Mouse (Mus musculus) layer of hippocampus, adult 2 months (tissue): Measurements from ENCODE around the gene Arl4a. TPM values are rescaled to one million over a fixed set of nuclear protein-coding genes. Genes with fewer than 3 reads are reported as not detected.

Experiments
- DNase-seq, 2 experiments: peaks; one replicate each; pipeline ENCODE4 v3.0.0; 2022; ENCODE audit warnings: low spot score in 2 of 2
- H3K27ac ChIP-seq: fragments of 200-600 bp; 2 replicates; pipeline ENCODE4 v1.8.1; 2022
- H3K4me3 ChIP-seq: fragments of 200-600 bp; 2 replicates; pipeline ENCODE4 v1.8.1; 2022; ENCODE audit warnings: mild to moderate bottlenecking
- CTCF ChIP-seq: fragments of 200-600 bp; conservative IDR thresholded peaks from 2 replicates; pipeline ENCODE4 v1.8.1; 2022; ENCODE audit warnings: antibody characterized with exemption, mild to moderate bottlenecking, moderate library complexity
- total RNA-seq, 2 experiments: library from RNA; stranded (reverse); gene quantifications; 2 replicates each; pipeline ENCODE4 v1.2.3; 2021

Gene Arl4a
- total RNA-seq, 2 experiments from 2014 or later = 29.9 to 30.5 TPM

DNA sequence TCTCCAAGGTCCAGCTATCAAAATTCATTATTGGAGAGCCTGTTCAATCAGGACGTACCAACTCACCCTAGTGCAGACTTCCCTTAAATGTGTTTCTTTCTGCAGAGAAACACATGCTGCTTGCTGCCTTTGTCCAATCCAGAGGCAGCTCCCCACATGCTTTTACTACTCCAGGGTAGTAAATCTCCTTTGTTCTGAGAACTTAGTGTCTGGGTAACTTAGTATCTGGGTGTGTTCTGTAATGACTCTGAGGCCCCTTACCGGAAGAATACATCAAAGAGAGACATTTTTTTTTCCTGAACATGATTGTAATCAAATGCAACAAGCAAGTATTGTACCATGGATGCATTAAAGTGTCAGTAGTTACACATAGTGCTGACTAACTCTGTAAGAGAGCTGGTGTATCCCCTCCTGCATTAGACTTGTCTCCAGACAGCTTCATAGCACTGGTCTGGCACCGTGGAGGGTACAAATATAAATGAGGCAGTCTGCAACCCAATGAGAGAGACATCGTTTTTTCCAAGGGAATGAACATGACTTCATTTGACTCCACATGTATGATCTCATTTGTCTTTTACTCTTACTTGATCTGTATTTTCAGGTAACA is 62.7 kb downstream of the Arl4a start:
- DNase-seq = no peak
- Histone ChIP-seq H3K27ac (no peak overlapping the region), H3K4me3 (no peak overlapping the region)
- TF ChIP-seq CTCF = no peak

DNA sequence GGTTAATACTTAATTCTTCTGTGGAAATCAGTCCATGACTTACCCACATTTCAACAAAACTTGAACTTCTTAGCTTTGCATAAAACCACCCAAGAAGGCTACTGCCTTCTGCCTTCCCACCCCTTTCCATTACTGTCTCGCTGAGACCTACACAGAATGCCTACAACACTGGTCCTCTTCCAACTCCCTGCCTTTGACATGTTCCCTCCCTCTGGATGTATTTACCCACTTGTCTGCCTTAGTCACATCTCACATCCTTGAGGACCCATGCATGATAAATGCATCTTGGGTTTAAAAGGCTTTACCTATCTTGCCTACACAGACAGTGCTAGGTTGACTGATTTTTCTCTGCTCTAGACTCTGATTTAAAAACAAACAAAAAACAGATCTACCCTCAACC is 63.6 kb downstream of the Arl4a start:
- H3K27ac ChIP-seq = no peak overlapping the region
- no peak overlapping the region for H3K4me3 ChIP-seq
- DNase-seq = no peak
- no peak for TF ChIP-seq CTCF

DNA sequence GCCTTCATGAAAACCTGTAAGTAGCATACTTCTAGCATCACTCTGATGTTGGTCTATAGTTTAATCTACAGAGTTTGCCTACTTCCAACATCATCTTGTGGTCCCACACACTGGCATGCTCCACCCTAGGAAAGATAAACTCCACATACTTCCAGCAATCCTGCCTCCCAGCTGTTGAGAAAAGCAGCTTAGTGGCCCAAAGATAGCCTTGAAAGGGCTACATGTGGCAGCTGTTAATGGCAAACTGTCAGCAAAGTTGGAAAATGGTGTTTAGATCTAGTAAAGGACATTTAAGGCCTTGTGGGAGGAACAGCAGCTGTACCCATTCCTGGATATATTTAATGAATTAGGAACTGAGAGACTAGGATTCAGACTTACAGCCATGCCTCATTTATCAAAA is 68.3 kb downstream of the Arl4a start:
- no peak for DNase-seq
- no peak for TF ChIP-seq CTCF
- no peak overlapping the region for H3K4me3 ChIP-seq
- H3K27ac ChIP-seq = no peak overlapping the region

DNA sequence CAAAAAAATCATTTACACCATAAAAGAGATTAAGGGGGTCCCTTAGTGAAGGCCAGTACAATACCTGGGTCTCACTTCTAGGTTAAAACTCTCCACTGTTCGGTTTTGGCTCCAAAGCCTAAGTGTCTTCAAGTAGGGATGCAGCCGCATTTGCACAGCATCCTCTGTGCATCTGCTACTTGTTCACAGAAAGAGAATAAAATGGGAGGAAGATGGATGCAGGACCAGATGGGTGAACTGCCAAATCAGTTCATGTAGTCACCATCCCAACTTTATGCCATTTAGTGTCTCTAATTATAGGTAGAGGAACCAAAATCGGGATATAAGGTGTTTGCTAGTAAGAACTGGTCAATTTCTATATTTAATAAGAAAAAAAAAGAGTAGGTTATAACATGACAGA is 69.7 kb downstream of the Arl4a start:
- no peak overlapping the region for H3K4me3 ChIP-seq
- H3K27ac ChIP-seq = no peak overlapping the region
- DNase-seq = no peak
- no peak for TF ChIP-seq CTCF

DNA sequence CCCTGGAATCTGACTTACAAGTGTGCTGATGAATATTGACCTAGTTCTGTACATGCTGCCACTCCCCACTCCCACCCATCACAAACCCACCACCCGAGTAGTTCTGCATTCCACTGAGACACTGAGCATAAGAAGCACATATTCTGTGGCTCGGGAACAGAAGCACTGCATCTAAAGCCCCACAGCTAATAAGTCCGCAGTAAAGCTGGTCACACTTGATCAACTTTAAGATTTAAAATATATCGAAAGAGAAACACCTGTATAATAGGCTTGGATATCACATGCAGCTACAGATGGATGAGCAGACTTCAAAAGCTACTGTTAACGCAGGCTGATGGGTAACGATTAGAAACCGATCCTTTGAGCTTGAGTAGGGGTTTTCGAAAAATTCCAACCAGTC is 78.7 kb downstream of the Arl4a start:
- Histone ChIP-seq H3K27ac (no peak overlapping the region), H3K4me3 (no peak overlapping the region)
- no peak for TF ChIP-seq CTCF
- DNase-seq = no peak

DNA sequence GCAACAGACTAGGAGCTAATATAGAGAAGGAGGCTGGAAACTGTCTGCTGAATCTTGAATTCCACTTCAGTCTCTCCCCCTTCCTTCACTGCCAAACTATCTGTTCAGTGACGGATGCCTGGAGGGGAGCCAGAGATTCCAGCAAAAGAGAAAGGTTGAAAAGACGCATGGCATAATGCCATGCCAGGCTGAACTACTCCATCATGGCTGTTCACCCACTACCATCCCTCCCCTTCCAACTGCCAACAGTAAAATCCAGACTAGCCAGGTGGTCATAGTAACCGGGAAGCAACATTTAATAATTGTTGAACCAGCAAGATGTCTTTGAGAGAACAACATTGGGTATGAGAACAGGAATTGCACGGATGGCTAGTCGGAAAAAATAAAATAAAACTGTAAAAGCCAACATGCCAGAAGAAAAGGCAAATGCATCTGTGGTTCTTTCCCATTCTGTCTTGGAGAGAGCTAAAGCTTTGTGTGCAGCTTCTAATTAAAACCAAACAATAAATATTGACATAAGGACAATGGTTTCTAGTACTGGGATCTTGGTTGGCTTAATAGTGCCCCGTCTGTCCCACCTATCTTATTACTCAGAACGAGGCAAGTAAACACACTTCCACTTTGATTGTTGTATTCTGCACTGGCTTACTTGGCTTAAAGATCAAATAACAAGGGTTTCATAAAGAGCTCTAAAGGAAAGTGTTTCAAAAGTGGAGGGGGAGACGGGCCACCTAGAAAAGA is 79.7 kb downstream of the Arl4a start:
- Histone ChIP-seq H3K27ac (no peak overlapping the region), H3K4me3 (no peak overlapping the region)
- no peak for TF ChIP-seq CTCF
- DNase-seq = peak; percentile 38 to 42

DNA sequence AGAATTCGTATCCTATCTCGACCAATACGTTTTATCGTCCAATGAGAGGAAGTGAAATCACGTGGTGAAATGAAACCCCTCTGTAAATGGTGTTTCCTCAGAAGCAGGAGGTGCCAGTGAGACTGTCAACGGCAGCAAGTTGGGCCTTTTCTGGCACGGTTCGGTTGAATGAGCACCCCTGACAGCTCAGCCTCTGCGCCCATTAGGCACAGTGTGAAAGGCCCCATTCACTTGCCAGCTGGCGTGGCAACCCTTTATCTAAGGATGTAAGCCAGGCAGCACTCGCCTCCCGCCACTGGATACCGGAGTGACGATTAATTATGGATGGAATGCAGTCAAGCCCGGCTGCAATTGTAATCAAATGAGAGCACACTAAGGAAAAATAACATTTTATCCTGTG is 81.4 kb downstream of the Arl4a start:
- DNase-seq = peak; percentile 40 to 60
- Histone ChIP-seq H3K4me3 (peak overlapping the region; percentile 47), H3K27ac (0 out of 2 replicates have a peak overlapping the region, but pooled peaks have one; percentile 24)
- no peak for TF ChIP-seq CTCF

Other genes starting within 250 kb of the Arl4a start
- gene Scin, start 96.2 kb upstream of the Arl4a start, total RNA-seq = 1 to 10 TPM; 1.7 to 2.7 TPM
- gene Lsmem1, start 161.5 kb upstream of the Arl4a start, total RNA-seq = under 1 TPM; 0.37 to 0.72 TPM
- gene Ifrd1, start 210.5 kb upstream of the Arl4a start, total RNA-seq = 100 to 1,000 TPM in 1 of 2 experiments, 10 to 100 TPM in 1; 89.3 to 102 TPM